Mouse (Mus musculus) thymus, adult 2 months (tissue): ENCODE data around the gene Hmcn2.

Experiments used
- CTCF ChIP-seq: fragments of 200-500 bp; IDR thresholded peaks from 2 replicates; pipeline ENCODE4 v1.5.1; 2012; ENCODE audit warnings: mild to moderate bottlenecking, control low read depth, low read length, moderate library complexity, borderline replicate concordance; ENCODE audit not compliant: control insufficient read depth, poor library complexity, insufficient read depth; ENCODE audit errors: extremely low read depth
- POLR2A ChIP-seq: fragments of 200-500 bp; IDR thresholded peaks from 2 replicates; pipeline ENCODE4 v1.6.1; 2012; ENCODE audit warnings: mild to moderate bottlenecking, low read length, control low read depth, moderate library complexity; ENCODE audit not compliant: control insufficient read depth, poor library complexity, insufficient read depth; ENCODE audit errors: extremely low read depth

DNA sequence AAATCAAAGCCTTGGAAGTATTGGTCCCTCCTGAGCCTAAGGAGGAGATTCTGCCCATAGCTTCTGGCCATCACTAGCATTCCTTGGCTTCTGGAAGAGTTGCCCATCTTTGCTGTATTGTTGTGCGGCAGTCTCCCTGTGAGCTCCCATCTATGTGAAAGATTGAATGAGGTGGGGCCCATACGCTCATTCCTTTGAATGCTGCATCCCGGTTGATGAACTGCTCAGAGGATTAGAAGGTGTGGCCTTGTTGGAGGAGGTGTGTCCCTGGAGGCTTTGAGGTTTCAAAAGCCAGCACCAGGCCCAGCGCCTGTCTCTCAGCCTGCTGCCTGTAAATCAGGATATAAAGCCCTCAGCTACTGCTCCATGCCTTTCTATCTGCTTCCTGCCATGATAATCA lies 132.2 kb downstream of the Hmcn2 start:
- TF ChIP-seq POLR2A (no peak), CTCF (no peak)
